Mouse (Mus musculus): Measurements from ENCODE around the gene Itgad.

- TF ChIP-seq POLR2A (IDR thresholded peaks at IDR 0.05; ENCODE audit: borderline replicate concordance, extremely low read depth, low read depth, low read length) (no peak), CTCF (IDR thresholded peaks at IDR 0.05; ENCODE audit: insufficient read depth, low read length) (no peak)
Measured at GRCm38 (mm10) chr7:128267391-128267790, 113.2 kb downstream of the Itgad start.
